Mouse (Mus musculus): ENCODE data around the gene Fance. TPM values are rescaled to one million over a fixed set of nuclear protein-coding genes. Genes with fewer than 3 reads are reported as not detected.

The Fance gene
- polyA plus RNA-seq, 1 experiment from 2014 or later: 26.1 TPM

DNA sequence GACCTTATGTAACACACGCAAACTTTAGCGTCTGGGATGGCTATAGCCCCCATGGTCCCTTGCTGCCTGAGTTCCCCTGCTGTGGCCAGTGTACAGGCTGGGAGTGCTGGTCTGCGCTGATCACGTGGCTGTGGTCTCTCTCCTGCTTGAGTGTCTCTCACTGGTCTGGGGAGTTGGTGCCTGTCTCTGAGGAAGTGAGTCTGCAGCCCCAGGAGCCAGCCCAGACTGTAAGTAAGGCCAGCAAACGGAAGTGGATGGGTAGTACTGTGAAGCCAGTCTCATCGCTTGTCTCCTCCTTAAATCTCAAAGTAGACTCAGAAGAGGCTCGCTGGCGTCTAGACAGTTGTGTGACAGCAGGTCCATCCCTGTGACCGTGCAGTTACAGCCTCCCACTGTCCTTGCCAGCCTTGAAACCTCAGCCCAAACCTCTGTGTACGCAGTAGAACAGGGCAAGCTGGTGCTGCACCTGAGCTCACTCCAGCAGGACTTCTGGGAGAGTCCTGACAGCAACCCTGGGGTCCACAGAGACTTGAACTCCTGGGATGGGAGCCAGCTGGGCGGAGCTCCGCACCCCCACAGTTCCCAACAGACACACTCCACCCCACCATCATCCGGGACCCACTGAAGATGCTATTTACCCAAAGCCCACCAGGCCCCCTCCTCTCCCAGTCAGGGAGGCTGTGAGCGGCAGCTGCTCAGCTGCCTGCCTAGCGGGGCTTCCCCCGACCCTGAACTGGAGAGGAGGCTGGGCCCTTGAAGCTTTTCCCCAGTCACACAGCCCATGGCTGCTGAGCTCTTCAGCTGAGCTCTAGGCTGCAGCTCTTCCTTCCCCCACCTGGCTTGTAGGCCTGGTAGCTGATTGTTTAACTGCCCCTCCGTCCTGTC lies 18.6 kb upstream of the Fance start:
- DNase-seq (ENCODE audit: low spot score) (peak; percentile 30), ATAC-seq (ENCODE audit: low read depth) (peak; percentile 45)
- Histone ChIP-seq H3K27ac (replicated peaks; ENCODE audit: low read depth, low read length) (peak overlapping the region; percentile 15; the same call in 1 of the 2 replicates), H3K36me3 (ENCODE audit: control insufficient read depth, insufficient read depth, low read length) (peaks cover 21% of the 10 kb centered on the region), H3K4me3 (ENCODE audit: low read depth, low read length) (no peak overlapping the region), H3K4me2 (ENCODE audit: low read depth, low read length) (no peak overlapping the region), H3K9ac (ENCODE audit: low read depth, low read length) (peak overlapping the region; percentile 19; the same call in 1 of the 2 replicates), H3K4me1 (ENCODE audit: control insufficient read depth, insufficient read depth, low read length) (no peaks in the 10 kb centered on the region), H3K27me3 (replicated peaks; ENCODE audit: control insufficient read depth, insufficient read depth, low read length) (no peaks in the 10 kb centered on the region), H3K9me3 (ENCODE audit: control insufficient read depth, low read length) (0 out of 2 replicates have a peak, but pooled peaks cover 4% of the 10 kb centered on the region)
- 60% methylated on average over 12 of the region's 17 CpGs for WGBS

GRCm38 (mm10) chr17:28298888-28299287 lies 14.4 kb upstream of the Fance start:
- H3K27ac ChIP-seq (replicated peaks; ENCODE audit: low read depth, low read length): no peak overlapping the region
- DNase-seq (ENCODE audit: low spot score) (no peak), ATAC-seq (ENCODE audit: low read depth) (no peak)
- no peaks in the 10 kb centered on the region; the same call in 1 of the 2 replicates for H3K4me1 ChIP-seq (ENCODE audit: control insufficient read depth, insufficient read depth, low read length)
- no peaks in the 10 kb centered on the region for H3K9me3 ChIP-seq (ENCODE audit: control insufficient read depth, low read length)
- no peak overlapping the region for H3K4me2 ChIP-seq (ENCODE audit: low read depth, low read length)
- no peaks in the 10 kb centered on the region for H3K27me3 ChIP-seq (replicated peaks; ENCODE audit: control insufficient read depth, insufficient read depth, low read length)
- no peak overlapping the region for H3K4me3 ChIP-seq (ENCODE audit: low read depth, low read length)
- peaks cover 20% of the 10 kb centered on the region for H3K36me3 ChIP-seq (ENCODE audit: control insufficient read depth, insufficient read depth, low read length)
- no peak overlapping the region for H3K9ac ChIP-seq (ENCODE audit: low read depth, low read length)
- WGBS: 94% methylated on average over 17 of the region's 17 CpGs

DNA sequence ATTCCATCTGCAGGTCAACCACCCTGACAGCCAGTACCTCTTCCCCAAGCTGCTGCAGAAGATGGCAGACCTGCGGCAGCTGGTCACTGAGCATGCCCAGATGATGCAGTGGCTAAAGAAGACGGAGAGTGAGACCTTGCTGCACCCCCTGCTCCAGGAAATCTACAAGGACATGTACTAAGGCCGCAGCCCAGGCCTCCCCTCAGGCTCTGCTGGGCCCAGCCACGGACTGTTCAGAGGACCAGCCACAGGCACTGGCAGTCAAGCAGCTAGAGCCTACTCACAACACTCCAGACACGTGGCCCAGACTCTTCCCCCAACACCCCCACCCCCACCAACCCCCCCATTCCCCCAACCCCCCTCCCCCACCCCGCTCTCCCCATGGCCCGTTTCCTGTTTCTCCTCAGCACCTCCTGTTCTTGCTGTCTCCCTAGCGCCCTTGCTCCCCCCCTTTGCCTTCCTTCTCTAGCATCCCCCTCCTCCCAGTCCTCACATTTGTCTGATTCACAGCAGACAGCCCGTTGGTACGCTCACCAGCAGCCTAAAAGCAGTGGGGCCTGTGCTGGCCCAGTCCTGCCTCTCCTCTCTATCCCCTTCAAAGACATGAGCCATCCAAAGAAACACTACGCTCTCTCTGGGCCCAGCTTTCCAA lies 13.5 kb upstream of the Fance start:
- no peak overlapping the region for H3K4me2 ChIP-seq (ENCODE audit: low read depth, low read length)
- no peak overlapping the region for H3K27ac ChIP-seq (replicated peaks; ENCODE audit: low read depth, low read length)
- no peaks in the 10 kb centered on the region for H3K27me3 ChIP-seq (replicated peaks; ENCODE audit: control insufficient read depth, insufficient read depth, low read length)
- no peak for DNase-seq (ENCODE audit: low spot score)
- peaks cover 20% of the 10 kb centered on the region for H3K36me3 ChIP-seq (ENCODE audit: control insufficient read depth, insufficient read depth, low read length)
- WGBS: 25% methylated on average over 9 of the region's 11 CpGs
- no peaks in the 10 kb centered on the region for H3K9me3 ChIP-seq (ENCODE audit: control insufficient read depth, low read length)
- no peak overlapping the region for H3K4me3 ChIP-seq (ENCODE audit: low read depth, low read length)
- 0 out of 2 replicates have a peak overlapping the region, but pooled peaks have one; percentile 43 for H3K9ac ChIP-seq (ENCODE audit: low read depth, low read length)
- no peaks in the 10 kb centered on the region; the same call in 1 of the 2 replicates for H3K4me1 ChIP-seq (ENCODE audit: control insufficient read depth, insufficient read depth, low read length)
- no peak for ATAC-seq (ENCODE audit: low read depth)

GRCm38 (mm10) chr17:28300323-28300722 lies 13.0 kb upstream of the Fance start:
- 34% methylated on average over 9 of the region's 9 CpGs for WGBS
- no peak overlapping the region for H3K4me2 ChIP-seq (ENCODE audit: low read depth, low read length)
- DNase-seq (ENCODE audit: low spot score): no peak
- H3K27me3 ChIP-seq (replicated peaks; ENCODE audit: control insufficient read depth, insufficient read depth, low read length): no peaks in the 10 kb centered on the region
- H3K27ac ChIP-seq (replicated peaks; ENCODE audit: low read depth, low read length): no peak overlapping the region
- H3K9me3 ChIP-seq (ENCODE audit: control insufficient read depth, low read length): no peaks in the 10 kb centered on the region
- no peak overlapping the region for H3K4me3 ChIP-seq (ENCODE audit: low read depth, low read length)
- H3K9ac ChIP-seq (ENCODE audit: low read depth, low read length): peak overlapping the region; percentile 5; the same call in 1 of the 2 replicates
- no peak for ATAC-seq (ENCODE audit: low read depth)
- no peaks in the 10 kb centered on the region; the same call in 1 of the 2 replicates for H3K4me1 ChIP-seq (ENCODE audit: control insufficient read depth, insufficient read depth, low read length)
- peaks cover 20% of the 10 kb centered on the region for H3K36me3 ChIP-seq (ENCODE audit: control insufficient read depth, insufficient read depth, low read length)

GRCm38 (mm10) chr17:28300850-28301249 lies 12.5 kb upstream of the Fance start:
- DNase-seq (ENCODE audit: low spot score) (no peak), ATAC-seq (ENCODE audit: low read depth) (no peak)
- Histone ChIP-seq H3K27ac (replicated peaks; ENCODE audit: low read depth, low read length) (no peak overlapping the region), H3K9ac (ENCODE audit: low read depth, low read length) (no peak overlapping the region), H3K36me3 (ENCODE audit: control insufficient read depth, insufficient read depth, low read length) (peaks cover 20% of the 10 kb centered on the region), H3K27me3 (replicated peaks; ENCODE audit: control insufficient read depth, insufficient read depth, low read length) (no peaks in the 10 kb centered on the region), H3K4me2 (ENCODE audit: low read depth, low read length) (no peak overlapping the region), H3K9me3 (ENCODE audit: control insufficient read depth, low read length) (no peaks in the 10 kb centered on the region), H3K4me1 (ENCODE audit: control insufficient read depth, insufficient read depth, low read length) (no peaks in the 10 kb centered on the region; the same call in 1 of the 2 replicates), H3K4me3 (ENCODE audit: low read depth, low read length) (no peak overlapping the region)
- WGBS: 55% methylated on average over 3 of the region's 3 CpGs

DNA sequence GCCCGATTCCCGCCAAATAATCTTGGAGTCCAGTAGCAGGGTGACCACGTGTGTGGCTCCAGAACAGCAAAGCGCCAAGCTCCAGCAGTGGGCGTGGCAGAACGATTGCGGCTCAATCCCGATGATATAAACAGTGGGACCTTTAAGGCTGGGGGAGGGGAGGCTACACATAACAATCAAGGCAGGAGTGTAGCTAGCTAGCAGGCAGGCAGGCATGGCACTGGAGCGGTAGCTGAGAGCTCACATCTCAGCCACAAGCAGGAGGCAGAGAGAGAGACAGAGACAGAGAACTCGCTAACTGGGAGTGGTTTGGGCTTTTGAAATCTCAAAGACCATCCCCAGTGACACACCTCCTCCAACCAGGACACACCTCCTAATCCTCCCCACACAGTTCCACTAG lies 8.1 kb upstream of the Fance start:
- H3K4me3 ChIP-seq (ENCODE audit: low read depth, low read length): no peak overlapping the region
- no peak overlapping the region for H3K9ac ChIP-seq (ENCODE audit: low read depth, low read length)
- no peaks in the 10 kb centered on the region for H3K9me3 ChIP-seq (ENCODE audit: control insufficient read depth, low read length)
- ATAC-seq (ENCODE audit: low read depth): no peak
- DNase-seq (ENCODE audit: low spot score): no peak
- H3K4me1 ChIP-seq (ENCODE audit: control insufficient read depth, insufficient read depth, low read length): peaks cover 5% of the 10 kb centered on the region
- H3K36me3 ChIP-seq (ENCODE audit: control insufficient read depth, insufficient read depth, low read length): peaks cover 4% of the 10 kb centered on the region; the same call in 1 of the 2 replicates
- 71% methylated on average over 10 of the region's 10 CpGs for WGBS
- no peaks in the 10 kb centered on the region for H3K27me3 ChIP-seq (replicated peaks; ENCODE audit: control insufficient read depth, insufficient read depth, low read length)
- H3K27ac ChIP-seq (replicated peaks; ENCODE audit: low read depth, low read length): no peak overlapping the region
- no peak overlapping the region for H3K4me2 ChIP-seq (ENCODE audit: low read depth, low read length)

DNA sequence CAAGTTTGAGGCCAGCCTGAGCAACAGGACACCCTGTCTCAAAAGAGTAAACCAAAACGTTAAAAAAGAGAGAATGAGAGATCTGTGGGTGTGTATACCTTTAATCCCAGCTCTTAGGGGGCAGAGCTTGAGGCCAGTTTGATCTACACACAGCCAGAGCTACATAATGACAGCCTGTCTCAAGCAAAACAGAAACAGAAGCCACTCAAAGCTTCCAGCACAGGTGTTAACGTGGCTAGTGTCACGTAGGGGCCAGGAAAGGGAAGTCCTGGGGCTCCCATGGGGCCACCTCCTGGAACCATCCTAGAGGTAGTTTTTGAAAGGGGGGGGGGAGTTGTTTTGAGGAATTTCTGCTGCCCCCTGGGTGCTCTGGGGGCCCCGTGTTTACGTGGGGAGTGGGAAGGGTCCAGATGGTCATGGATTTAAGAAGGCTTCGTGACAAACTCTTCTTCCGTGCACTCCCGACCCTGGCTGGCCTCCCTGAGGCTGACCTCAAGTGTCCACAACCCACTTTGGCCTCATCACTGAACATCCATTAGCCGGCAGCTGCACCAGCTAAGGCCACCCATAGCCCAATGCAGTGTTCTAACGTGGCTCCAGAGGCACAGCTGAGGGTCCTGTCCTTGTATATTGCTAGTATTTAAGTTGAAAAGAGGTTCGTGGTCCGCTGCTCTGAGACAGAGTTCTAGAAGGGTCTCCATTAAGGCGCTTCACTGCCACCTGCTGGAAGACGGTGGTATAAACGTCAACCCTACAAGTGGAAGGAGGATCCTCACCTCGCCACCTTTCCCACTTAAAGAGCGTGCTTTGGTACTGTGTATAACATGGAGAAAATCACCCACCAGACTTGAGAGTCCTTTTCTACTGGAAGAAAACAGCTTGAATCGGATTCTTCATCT lies 4.8 kb upstream of the Fance start:
- no peaks in the 10 kb centered on the region for H3K9me3 ChIP-seq (ENCODE audit: control insufficient read depth, low read length)
- peaks cover 5% of the 10 kb centered on the region for H3K4me1 ChIP-seq (ENCODE audit: control insufficient read depth, insufficient read depth, low read length)
- H3K27ac ChIP-seq (replicated peaks; ENCODE audit: low read depth, low read length): no peak overlapping the region
- WGBS: 11% methylated on average over 18 of the region's 18 CpGs
- no peaks in the 10 kb centered on the region for H3K27me3 ChIP-seq (replicated peaks; ENCODE audit: control insufficient read depth, insufficient read depth, low read length)
- no peaks in the 10 kb centered on the region for H3K36me3 ChIP-seq (ENCODE audit: control insufficient read depth, insufficient read depth, low read length)
- DNase-seq (ENCODE audit: low spot score) (peak; percentile 95), ATAC-seq (ENCODE audit: low read depth) (peak; percentile 38)
- H3K4me2 ChIP-seq (ENCODE audit: low read depth, low read length): peak overlapping the region; percentile 37
- H3K4me3 ChIP-seq (ENCODE audit: low read depth, low read length): no peak overlapping the region
- peak overlapping the region; percentile 12; the same call in 1 of the 2 replicates for H3K9ac ChIP-seq (ENCODE audit: low read depth, low read length)

DNA sequence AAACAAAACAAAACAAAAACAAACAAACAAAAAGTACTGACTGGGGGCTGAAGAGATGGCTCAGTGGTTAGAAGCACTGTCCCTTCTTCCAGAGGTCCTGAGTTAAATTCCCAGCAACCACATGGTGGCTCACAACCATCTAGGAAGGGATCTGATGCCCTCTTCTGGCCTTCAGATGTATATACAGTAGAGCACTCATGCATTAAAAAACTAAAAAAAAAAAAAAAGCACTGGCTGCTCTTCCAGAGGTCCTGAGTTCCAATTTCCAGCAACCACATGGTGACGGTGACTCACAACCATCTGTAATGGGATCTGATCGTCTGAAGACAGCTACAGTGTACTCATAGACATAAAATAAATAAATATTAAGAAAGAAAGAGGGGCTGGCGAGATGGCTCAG lies 2.5 kb upstream of the Fance start:
- H3K4me1 ChIP-seq (ENCODE audit: control insufficient read depth, insufficient read depth, low read length): peaks cover 10% of the 10 kb centered on the region
- DNase-seq (ENCODE audit: low spot score) (no peak), ATAC-seq (ENCODE audit: low read depth) (no peak)
- H3K4me3 ChIP-seq (ENCODE audit: low read depth, low read length): no peak overlapping the region
- H3K9me3 ChIP-seq (ENCODE audit: control insufficient read depth, low read length): no peaks in the 10 kb centered on the region
- peaks cover under 1% of the 10 kb centered on the region; the same call in 1 of the 2 replicates for H3K36me3 ChIP-seq (ENCODE audit: control insufficient read depth, insufficient read depth, low read length)
- WGBS: 75% methylated on average over 3 of the region's 3 CpGs
- no peak overlapping the region for H3K9ac ChIP-seq (ENCODE audit: low read depth, low read length)
- no peaks in the 10 kb centered on the region for H3K27me3 ChIP-seq (replicated peaks; ENCODE audit: control insufficient read depth, insufficient read depth, low read length)
- no peak overlapping the region for H3K27ac ChIP-seq (replicated peaks; ENCODE audit: low read depth, low read length)
- no peak overlapping the region for H3K4me2 ChIP-seq (ENCODE audit: low read depth, low read length)
